Mouse (Mus musculus): ENCODE measurements around the gene Rsph14. TPM values are rescaled to one million over a fixed set of nuclear protein-coding genes. Genes with fewer than 3 reads are reported as not detected.

The Rsph14 gene
- total RNA-seq, 1 experiment: 0.18 TPM

DNA sequence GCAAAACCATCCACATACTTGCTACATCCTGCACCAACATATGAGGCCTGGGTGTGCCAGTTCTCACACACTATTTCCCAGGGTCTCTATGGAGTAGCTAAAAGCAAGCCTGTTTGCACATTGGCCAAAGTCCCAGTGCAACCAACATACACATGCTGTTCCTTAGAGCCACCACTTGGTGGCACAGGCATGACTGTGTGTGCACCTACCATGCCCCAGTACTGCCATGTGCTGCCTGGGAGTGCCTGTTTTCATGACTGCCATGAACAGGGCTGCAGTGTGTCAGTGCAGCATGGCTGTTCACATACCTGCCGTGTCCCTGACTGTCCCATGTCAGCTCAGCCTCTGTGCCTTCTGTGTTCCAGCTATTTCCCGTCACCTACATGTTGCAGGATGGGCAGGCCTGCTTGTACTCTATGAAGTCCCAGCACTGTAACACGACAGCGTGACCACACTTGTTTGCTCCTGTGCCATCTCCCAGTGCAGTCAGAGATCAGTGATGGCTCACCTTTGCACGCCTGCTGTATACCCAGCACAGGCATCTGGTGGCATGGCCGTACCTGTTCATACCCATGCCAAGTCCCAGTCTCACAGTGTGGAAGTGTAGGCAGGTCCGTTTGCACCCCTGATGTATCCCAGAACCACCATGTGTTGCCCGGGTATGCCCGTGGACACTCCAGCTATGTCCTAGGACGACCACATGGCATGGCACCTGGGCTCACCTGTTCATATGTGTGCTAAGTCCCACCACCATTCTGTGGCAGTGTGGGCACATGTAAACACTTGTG lies 95.2 kb downstream of the Rsph14 start:
- Histone ChIP-seq H3K4me3 (ENCODE audit: insufficient read depth in 1 of 2, low read depth in 1 of 2, low read length in 2 of 2, poor library complexity in 1 of 2, severe bottlenecking in 1 of 2) (no peak overlapping the region), H3K27ac (ENCODE audit: insufficient read depth, low read depth, low read length, poor library complexity, severe bottlenecking) (no peak overlapping the region), H3K9ac (ENCODE audit: insufficient read depth, low read depth, low read length, poor library complexity, severe bottlenecking) (no peak overlapping the region), H3K36me3 (ENCODE audit: control insufficient read depth, insufficient read depth, low read length, poor library complexity, severe bottlenecking) (no peaks in the 10 kb centered on the region), H3K9me3 (ENCODE audit: control insufficient read depth, insufficient read depth, low read depth, low read length) (no peaks in the 10 kb centered on the region), H3K4me1 (ENCODE audit: control insufficient read depth in 2 of 2, insufficient read depth in 2 of 2, low read length in 2 of 2, poor library complexity in 1 of 2) (no peaks in the 10 kb centered on the region)
- TF ChIP-seq MAFK (IDR thresholded peaks at IDR 0.05; ENCODE audit: insufficient read depth, low read depth, low read length): no peak
- no peak for TF ChIP-seq HCFC1 (IDR thresholded peaks at IDR 0.05; ENCODE audit: borderline replicate concordance, insufficient read depth, low read length)
- TF ChIP-seq ZNF384 (IDR thresholded peaks at IDR 0.05; ENCODE audit: low read depth, low read length): no peak
- no peak for TF ChIP-seq ZC3H11A (IDR thresholded peaks at IDR 0.05; ENCODE audit: borderline replicate concordance, low read depth, low read length)
- no peak for TF ChIP-seq CHD2 (IDR thresholded peaks at IDR 0.05; ENCODE audit: low read depth, low read length)
- DNase-seq (ENCODE audit: low read depth, low spot score): no peak
- in situ Hi-C loops (cut with MboI; ENCODE audit: low sequenced_read_pairs in 2 of 2, unreplicated experiment in 2 of 2): loop anchor here (5.0 to 25.0 kb wide), 2 partner anchors 215 to 225 kb away; no protein-coding TSS in a partner anchor

DNA sequence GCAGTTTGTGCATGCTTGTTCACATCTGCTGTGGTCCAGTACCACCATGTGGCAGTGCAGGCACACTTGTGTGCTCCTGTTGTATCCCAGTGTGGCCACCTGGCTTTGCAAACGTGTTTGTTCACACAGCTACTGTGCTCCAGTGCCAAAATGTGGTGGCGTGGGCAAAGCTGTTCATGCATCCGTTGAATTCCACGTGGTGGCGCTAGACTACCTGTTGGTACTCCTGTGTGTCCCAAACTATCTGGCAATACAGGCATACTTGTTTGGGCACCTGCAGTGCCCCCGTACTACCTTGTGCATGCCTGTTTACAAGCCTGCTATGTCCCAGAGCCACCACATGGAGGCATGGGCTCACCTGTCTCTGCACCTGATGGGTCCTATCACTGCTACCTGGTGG lies 97.4 kb downstream of the Rsph14 start:
- H3K27ac ChIP-seq (ENCODE audit: insufficient read depth, low read depth, low read length, poor library complexity, severe bottlenecking): no peak overlapping the region
- H3K36me3 ChIP-seq (ENCODE audit: control insufficient read depth, insufficient read depth, low read length, poor library complexity, severe bottlenecking): no peaks in the 10 kb centered on the region
- in situ Hi-C loops (cut with MboI; ENCODE audit: low sequenced_read_pairs in 2 of 2, unreplicated experiment in 2 of 2): loop anchor here (5.0 to 25.0 kb wide), 2 partner anchors 217 to 227 kb away; no protein-coding TSS in a partner anchor
- DNase-seq (ENCODE audit: low read depth, low spot score): no peak
- H3K9me3 ChIP-seq (ENCODE audit: control insufficient read depth, insufficient read depth, low read depth, low read length): no peaks in the 10 kb centered on the region
- H3K4me3 ChIP-seq (ENCODE audit: insufficient read depth in 1 of 2, low read depth in 1 of 2, low read length in 2 of 2, poor library complexity in 1 of 2, severe bottlenecking in 1 of 2): no peak overlapping the region
- no peaks in the 10 kb centered on the region for H3K4me1 ChIP-seq (ENCODE audit: control insufficient read depth in 2 of 2, insufficient read depth in 2 of 2, low read length in 2 of 2, poor library complexity in 1 of 2)
- H3K9ac ChIP-seq (ENCODE audit: insufficient read depth, low read depth, low read length, poor library complexity, severe bottlenecking): no peak overlapping the region
- TF ChIP-seq ZNF384 (IDR thresholded peaks at IDR 0.05; ENCODE audit: low read depth, low read length) (no peak), CHD2 (IDR thresholded peaks at IDR 0.05; ENCODE audit: low read depth, low read length) (no peak), ZC3H11A (IDR thresholded peaks at IDR 0.05; ENCODE audit: borderline replicate concordance, low read depth, low read length) (peak; percentile 46; the same call in 1 of the 2 replicates), MAFK (IDR thresholded peaks at IDR 0.05; ENCODE audit: insufficient read depth, low read depth, low read length) (no peak)

DNA sequence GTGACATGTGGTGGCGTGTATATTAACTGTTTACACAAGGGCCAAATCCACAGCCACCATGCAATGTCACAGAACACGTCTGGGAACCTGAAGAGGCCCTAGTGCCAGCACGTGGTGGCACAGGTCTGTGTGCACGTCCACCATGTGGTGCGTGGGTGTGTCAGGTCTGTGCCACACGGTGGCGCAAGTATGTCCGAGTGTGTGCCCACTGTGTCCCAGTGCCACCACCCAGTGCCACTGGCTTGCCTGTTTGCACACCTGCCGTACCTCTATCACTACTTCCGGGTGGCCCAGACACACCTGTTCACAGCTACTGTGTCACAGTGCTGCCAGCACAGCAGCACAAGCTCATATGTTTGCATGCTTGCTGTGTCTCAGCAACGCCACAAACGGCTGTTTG lies 97.9 kb downstream of the Rsph14 start:
- H3K4me1 ChIP-seq (ENCODE audit: control insufficient read depth in 2 of 2, insufficient read depth in 2 of 2, low read length in 2 of 2, poor library complexity in 1 of 2): no peaks in the 10 kb centered on the region
- no peak for DNase-seq (ENCODE audit: low read depth, low spot score)
- in situ Hi-C loops (cut with MboI; ENCODE audit: low sequenced_read_pairs in 2 of 2, unreplicated experiment in 2 of 2): loop anchor here in 1 of 2 experiments (25.0 kb wide), 1 partner anchor 228 kb away; no protein-coding TSS in a partner anchor

DNA sequence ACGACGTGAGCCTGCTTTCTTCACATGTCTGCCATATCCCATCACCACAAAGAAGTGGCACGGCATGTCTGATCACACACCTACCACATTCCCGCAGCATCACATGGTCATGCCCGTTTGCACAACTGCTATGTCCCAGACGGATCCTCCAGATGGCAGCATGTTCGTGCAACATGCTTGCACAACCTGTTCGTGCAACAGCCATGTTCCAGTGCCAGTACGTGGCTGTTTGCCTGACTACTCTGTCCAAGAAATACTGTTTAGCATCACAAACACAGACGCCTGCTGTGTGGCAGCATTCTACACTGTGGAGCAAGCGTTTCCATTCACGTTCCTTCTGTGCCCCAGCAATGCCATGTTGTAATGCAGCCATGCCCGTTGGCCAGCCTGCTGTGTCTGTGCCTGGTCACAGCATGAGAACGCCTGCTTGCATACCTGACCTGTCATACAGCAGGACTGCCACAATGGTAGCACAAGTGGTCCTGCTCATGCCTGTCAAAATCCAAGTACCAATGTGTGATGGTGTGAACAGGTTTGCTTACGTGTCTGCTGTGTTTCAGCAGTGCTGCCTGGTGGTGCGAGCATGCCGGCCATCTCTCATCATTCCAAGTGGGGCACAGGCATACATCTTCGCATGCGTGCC lies 98.7 kb downstream of the Rsph14 start:
- Histone ChIP-seq H3K27ac (ENCODE audit: insufficient read depth, low read depth, low read length, poor library complexity, severe bottlenecking) (no peak overlapping the region), H3K36me3 (ENCODE audit: control insufficient read depth, insufficient read depth, low read length, poor library complexity, severe bottlenecking) (no peaks in the 10 kb centered on the region), H3K4me3 (ENCODE audit: insufficient read depth in 1 of 2, low read depth in 1 of 2, low read length in 2 of 2, poor library complexity in 1 of 2, severe bottlenecking in 1 of 2) (no peak overlapping the region), H3K9ac (ENCODE audit: insufficient read depth, low read depth, low read length, poor library complexity, severe bottlenecking) (no peak overlapping the region), H3K4me1 (ENCODE audit: control insufficient read depth in 2 of 2, insufficient read depth in 2 of 2, low read length in 2 of 2, poor library complexity in 1 of 2) (no peaks in the 10 kb centered on the region), H3K9me3 (ENCODE audit: control insufficient read depth, insufficient read depth, low read depth, low read length) (no peaks in the 10 kb centered on the region)
- no peak for DNase-seq (ENCODE audit: low read depth, low spot score)
- in situ Hi-C loops (cut with MboI; ENCODE audit: low sequenced_read_pairs in 2 of 2, unreplicated experiment in 2 of 2): loop anchor here in 1 of 2 experiments (25.0 kb wide), 1 partner anchor 229 kb away; no protein-coding TSS in a partner anchor
- no peak for TF ChIP-seq ZC3H11A (IDR thresholded peaks at IDR 0.05; ENCODE audit: borderline replicate concordance, low read depth, low read length)
- no peak for TF ChIP-seq HCFC1 (IDR thresholded peaks at IDR 0.05; ENCODE audit: borderline replicate concordance, insufficient read depth, low read length)
- TF ChIP-seq ZNF384 (IDR thresholded peaks at IDR 0.05; ENCODE audit: low read depth, low read length): no peak
- no peak for TF ChIP-seq MAFK (IDR thresholded peaks at IDR 0.05; ENCODE audit: insufficient read depth, low read depth, low read length)
- no peak for TF ChIP-seq CHD2 (IDR thresholded peaks at IDR 0.05; ENCODE audit: low read depth, low read length)

More for the DNA sequence above, 97.9 kb downstream of the Rsph14 start:
- H3K9ac ChIP-seq (ENCODE audit: insufficient read depth, low read depth, low read length, poor library complexity, severe bottlenecking): no peak overlapping the region
- no peak overlapping the region for H3K27ac ChIP-seq (ENCODE audit: insufficient read depth, low read depth, low read length, poor library complexity, severe bottlenecking)
- no peaks in the 10 kb centered on the region for H3K36me3 ChIP-seq (ENCODE audit: control insufficient read depth, insufficient read depth, low read length, poor library complexity, severe bottlenecking)
- TF ChIP-seq MAFK (IDR thresholded peaks at IDR 0.05; ENCODE audit: insufficient read depth, low read depth, low read length) (no peak), HCFC1 (IDR thresholded peaks at IDR 0.05; ENCODE audit: borderline replicate concordance, insufficient read depth, low read length) (no peak), CHD2 (IDR thresholded peaks at IDR 0.05; ENCODE audit: low read depth, low read length) (no peak), ZC3H11A (IDR thresholded peaks at IDR 0.05; ENCODE audit: borderline replicate concordance, low read depth, low read length) (no peak), ZNF384 (IDR thresholded peaks at IDR 0.05; ENCODE audit: low read depth, low read length) (no peak)
- H3K4me3 ChIP-seq (ENCODE audit: insufficient read depth in 1 of 2, low read depth in 1 of 2, low read length in 2 of 2, poor library complexity in 1 of 2, severe bottlenecking in 1 of 2): no peak overlapping the region
- no peaks in the 10 kb centered on the region for H3K9me3 ChIP-seq (ENCODE audit: control insufficient read depth, insufficient read depth, low read depth, low read length)
